Mouse (Mus musculus): ENCODE measurements around the gene Ric1.
"Not testable (repeated sequence)": the region's sequence is repeated elsewhere in the genome, so short reads cannot be mapped to it uniquely, and the experiment has no call there.

Gene Ric1

GRCm38 (mm10) chr19:29498842-29499456, 23.1 kb upstream of the Ric1 start:
- peak; percentile 89 for DNase-seq

DNA sequence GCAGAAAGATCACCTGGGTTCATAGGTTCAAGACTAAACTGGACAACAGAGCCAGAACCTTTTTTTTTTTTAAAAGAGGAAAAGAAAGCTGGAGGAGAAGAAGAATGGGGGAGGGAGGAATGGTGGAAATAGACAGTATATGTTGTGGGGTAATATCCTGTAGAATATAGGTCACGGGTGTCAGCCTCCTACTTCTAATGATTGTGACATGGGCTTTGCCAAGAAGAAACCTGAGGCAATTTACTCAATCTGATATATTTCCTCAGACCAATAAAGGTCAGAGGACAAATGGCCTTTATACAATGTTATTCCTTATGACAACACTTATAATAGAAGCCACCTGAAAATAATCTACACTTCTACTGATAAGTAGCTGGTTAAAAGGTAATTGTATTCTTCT, 21.7 kb upstream of the Ric1 start:
- no peak for DNase-seq

DNA sequence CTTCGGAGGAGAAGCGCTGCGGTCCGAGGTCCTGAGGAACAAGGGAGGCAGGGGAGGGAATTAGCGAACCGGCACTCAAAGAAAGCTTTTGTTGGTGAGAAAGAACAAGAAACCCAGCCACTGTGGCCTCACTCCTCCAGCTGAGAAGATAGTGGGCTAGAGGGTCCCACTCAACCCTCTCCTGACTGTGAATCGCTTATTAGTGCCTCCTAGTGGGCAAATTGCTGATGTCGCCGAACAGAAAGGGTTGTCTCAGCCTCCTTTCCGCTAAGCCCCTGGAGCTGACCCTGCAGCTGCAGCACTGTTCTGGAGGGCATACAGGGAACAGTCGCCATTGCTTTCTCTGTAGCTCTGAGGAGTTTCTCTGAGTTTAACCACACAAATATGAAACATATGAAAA, 21.0 kb upstream of the Ric1 start:
- DNase-seq = peak; percentile 92

DNA sequence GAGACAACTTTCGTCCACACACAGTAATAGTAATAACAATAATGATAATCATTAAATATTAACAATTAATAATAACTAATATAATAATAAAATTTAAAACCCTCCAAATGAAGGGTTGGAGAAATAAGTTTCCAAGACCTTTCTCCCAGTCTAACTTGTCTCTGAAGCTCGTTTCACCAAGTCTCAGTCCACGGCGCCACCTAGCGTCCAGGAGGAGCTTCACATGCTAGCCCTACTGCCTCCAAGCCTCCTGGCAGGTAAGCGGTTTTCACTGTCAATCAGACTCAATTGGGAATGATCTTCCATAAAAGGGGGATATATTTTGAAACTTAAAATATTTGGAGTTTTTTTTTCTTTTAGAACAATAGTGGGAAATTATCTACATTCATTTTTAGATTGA, 20.6 kb upstream of the Ric1 start:
- peak; percentile 96 for DNase-seq

GRCm38 (mm10) chr19:29504131-29504530, 18.0 kb upstream of the Ric1 start:
- DNase-seq = peak; percentile 1

- peak; percentile 93 for DNase-seq
These were observed 16.5 kb upstream of the Ric1 start for GRCm38 (mm10) chr19:29505617-29506016.

DNA sequence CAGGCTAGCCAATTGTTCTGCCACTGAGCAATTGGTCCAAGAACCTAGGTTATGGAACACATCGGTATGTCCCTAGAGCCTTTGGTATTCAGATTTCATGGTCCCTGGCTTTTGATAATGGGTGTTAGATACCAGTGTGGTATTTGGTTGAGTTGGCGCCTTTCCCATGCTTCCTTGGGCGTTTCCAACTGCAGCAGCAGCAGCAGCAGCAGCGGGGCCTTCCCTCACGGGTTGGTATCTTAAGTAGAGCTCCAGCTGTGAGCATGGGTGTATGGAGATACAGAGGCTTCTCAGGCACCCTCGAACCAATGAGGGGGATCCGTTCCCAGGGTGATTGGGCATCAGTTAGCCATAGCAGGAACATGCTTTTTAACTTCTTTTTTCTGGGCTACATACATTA, 13.9 kb upstream of the Ric1 start:
- DNase-seq = peak; percentile 97

DNA sequence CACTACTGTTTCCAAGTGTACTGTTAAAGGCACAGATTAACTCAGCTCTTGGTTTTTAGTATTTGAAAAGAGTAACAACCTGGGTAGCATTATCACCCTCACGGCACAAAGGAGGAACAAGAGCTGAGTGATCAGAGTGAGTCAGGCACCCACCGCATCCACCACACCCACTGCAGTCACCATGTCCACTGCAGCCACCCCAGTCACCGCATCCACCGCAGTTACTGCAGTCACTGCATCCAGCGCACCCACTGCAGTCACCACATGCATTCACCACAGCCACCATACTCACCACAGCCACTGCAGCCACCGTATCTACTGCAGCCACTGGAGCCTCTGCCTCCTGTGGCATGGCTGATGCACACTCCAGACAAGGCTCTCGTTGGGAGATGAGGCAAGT, 12.2 kb upstream of the Ric1 start:
- no peak for DNase-seq

DNA sequence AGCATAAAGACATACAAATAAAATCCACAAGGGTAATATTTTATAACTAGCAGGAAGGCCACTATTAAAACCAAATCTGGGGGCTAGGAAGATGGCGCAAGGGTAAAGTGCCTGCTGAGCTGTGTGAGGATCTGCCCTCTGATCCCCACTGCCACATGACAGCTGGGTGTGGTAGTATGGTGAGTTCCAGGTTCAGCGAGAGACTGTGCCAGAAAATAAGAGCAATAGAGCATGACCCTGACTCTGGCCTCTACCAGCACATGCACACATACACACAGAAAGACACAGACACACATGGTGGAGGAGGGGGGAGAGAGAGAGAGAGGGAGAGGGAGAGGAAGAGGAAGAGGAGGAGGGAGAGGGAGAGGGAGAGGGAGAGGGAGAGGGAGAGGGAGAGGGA, 10.3 kb upstream of the Ric1 start:
- DNase-seq = peak; percentile 83

GRCm38 (mm10) chr19:29513111-29513766, 8.8 kb upstream of the Ric1 start:
- peak; percentile 58 for DNase-seq

GRCm38 (mm10) chr19:29514130-29514529, 8.0 kb upstream of the Ric1 start:
- peak; percentile 70 for DNase-seq

DNA sequence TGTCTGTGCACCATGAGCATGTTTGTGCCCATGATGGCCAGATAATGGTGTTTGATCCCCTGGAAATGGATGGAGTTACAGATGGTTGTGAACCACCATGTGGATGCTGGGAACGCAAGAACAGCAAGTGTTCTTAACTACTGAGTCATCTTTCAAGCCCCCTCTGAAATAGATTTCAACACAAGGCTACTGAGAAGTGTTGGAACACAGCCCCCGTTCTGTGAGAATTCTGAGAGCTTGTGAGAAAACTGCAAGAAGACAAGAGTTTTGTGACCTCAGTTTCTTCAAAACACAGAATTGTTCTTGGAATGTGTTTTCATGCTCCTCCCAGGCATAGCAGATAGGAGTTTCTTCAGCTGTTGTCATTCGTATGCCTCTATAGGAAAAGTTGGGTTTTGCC, 6.7 kb upstream of the Ric1 start:
- no peak for DNase-seq

DNA sequence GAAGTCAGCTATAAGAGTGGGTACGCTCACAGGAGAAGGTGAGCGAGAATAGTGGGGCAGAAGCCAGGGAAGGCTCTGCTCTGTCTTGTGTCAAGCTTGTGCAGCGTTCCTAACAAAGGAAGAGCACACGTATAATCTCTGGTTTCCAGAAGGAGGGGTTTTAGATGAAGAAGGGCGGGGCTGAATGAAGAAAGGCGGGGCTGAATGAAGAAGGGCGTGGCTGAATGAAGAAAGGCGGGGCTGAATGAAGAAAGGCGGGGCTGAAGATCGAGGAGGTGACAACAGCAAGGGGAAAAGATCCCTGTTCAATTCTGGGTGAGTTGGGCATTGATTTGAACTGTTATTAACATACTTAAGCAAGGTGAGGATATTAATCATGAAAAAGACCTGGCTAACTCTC, 6.1 kb upstream of the Ric1 start:
- peak; percentile 17 for DNase-seq

- peak; percentile 56 for DNase-seq
These were observed 3.7 kb upstream of the Ric1 start for GRCm38 (mm10) chr19:29518409-29518808.

DNA sequence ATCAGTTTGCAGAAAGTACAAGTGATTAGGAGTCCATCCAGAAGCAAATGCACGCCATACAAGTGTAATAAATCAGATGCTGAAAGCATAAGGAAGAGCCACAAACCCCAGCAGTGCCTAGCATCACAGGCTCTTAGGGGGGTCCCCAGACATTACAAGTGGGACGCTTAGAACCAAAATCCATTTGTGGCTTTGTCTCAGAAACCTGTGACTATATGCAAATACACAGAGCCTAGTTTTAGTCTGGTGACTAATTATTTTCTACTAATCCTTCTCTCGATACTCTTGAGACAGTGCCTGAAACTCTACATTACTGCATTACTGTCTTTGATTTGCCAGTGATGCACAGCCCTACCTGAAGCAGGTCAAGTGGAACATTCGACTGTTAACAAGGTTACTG, 3.2 kb upstream of the Ric1 start:
- DNase-seq = peak; percentile 7

DNA sequence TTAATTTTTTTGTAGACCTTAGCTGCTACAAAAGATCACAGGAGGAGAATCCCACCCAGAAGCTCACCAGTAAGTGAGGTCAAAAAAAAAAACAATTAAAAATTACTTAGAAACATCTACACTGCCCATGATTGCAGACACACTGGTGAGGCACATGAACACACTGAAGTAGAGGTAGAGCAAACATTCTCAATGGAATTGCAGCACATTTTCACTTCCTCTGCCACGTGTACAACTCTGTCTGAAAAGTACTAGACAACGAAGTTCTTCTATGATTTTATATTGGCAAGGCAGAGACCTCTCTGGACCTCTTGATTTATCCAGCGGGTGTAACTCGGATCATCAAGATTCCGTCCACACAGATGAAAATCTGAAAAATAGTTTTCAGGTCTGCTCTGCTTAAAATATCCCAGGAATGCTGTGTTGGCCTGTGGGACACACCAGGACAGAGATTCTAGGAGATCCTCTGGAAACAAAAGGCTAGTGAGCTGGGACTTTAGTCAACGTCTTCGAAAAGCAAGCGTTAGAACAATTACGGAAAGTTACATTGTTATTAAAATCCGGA, 1.0 kb upstream of the Ric1 start:
- peak; percentile 83 for DNase-seq

DNA sequence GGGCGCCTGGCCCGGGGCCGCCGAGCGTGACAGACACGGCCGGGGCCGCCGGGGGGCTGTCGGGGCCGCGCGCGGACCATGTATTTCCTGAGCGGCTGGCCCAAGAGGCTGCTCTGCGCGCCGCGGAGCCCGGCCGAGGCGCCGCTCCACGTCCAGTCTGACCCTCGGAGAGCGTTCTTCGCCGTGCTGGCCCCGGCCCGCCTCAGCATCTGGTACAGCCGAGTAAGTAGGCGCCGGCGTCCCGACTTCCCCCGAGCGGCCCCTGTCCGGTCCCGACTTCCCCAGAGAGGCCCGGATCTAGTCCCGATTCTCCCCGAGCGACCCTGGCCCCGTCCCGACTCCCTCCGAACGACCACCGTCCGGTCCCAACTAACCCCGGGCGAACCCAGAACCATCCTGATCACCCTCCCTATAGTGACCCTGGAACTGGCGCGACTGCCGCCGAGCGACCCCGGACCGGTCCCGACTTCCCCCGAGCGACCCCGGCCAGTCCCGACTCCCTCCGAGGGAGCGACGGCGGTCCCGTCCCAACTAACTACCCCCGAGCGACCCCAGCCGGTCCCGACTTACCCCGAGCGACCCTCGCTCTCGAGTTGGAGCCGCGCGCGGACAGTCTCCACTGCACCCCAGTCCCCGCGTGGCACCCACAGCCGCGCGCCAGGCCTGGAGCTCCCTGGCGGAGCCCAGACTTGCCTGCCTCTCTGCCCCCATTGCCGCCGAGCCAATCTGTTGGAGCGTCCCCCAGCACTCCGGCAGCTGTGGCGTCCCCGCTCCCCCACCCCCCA, 555 bp downstream of the Ric1 start:
- peak; percentile 96 for DNase-seq

- DNase-seq = peak; percentile 90
These were observed 1.1 kb downstream of the Ric1 start for GRCm38 (mm10) chr19:29523230-29523582.

DNA sequence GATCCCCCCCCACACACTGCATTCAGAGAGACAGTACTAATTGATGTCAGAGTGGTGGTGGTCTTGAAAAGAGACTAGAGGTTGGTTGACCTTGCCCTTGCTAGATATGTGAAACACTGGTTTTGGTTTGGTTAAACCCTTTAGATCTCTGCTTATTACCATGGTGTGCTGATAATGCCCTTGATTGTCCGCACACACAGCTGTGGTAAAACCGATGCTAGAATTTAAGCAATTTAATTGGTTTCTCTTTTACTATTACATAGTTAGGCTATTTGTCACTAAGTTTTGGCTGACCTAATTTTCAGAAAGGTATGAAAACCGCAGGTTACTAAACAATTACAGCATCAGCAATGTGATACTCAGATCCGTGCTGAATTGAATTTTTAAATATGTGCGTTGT, 1.6 kb downstream of the Ric1 start:
- no peak for DNase-seq

- DNase-seq = peak; percentile 88
These were observed 2.5 kb downstream of the Ric1 start for GRCm38 (mm10) chr19:29524614-29525013.

GRCm38 (mm10) chr19:29525588-29525987, 3.5 kb downstream of the Ric1 start:
- not testable (repeated sequence) for DNase-seq

DNA sequence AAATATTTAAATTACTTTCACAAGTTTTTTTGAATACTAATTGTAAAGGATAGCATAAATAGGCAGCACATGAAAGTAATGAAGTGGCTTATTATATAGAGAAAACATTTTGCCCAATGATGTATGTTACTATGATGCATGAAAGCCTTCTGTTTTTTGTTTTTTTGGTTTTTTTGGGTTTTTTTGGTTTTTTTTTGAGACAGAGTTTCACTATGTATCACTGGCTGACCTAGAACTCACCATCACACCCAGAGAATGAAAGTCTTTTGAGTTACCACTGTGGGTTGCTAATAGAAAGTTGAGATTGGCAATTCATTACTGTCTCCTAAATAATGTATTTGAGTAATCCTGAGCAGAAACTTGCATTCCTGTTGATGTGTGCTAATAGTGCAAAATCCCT, 4.8 kb downstream of the Ric1 start:
- no peak for DNase-seq

DNA sequence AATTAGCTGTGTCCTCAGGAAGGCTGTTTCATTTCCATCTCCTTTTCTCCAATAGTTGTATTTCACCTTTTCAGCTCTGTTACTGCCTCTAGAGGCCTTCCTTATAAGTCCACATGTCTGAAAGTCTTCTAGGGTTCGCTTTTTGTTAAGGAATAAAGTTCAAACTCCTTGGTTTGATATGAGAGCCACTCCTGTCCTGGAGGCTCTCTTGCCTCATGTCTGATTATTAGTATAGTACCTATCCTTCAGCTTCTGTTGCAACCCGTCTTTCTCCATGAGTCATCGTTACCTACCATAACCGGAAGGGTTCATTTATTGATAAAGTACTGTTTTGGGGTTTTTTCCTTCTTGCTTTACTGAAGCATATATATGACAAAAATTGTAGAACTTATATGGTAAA, 5.2 kb downstream of the Ric1 start:
- peak; percentile 22 for DNase-seq

- DNase-seq = no peak
These were observed 6.5 kb downstream of the Ric1 start for GRCm38 (mm10) chr19:29528568-29528967.

Data from heart, adult 11 months (tissue).